Mouse (Mus musculus): ENCODE results near the gene Wapl. TPM values are rescaled to one million over a fixed set of nuclear protein-coding genes. Genes with fewer than 3 reads are reported as not detected.

The Wapl gene
- polyA plus RNA-seq, 1 experiment, result 231 TPM

- H3K9me3 ChIP-seq (replicated peaks; ENCODE audit: control insufficient read depth, insufficient read depth, low read length, poor library complexity, severe bottlenecking), result no peaks in the 10 kb centered on the region
- no peak for TF ChIP-seq CTCF (IDR thresholded peaks at IDR 0.05; ENCODE audit: low read depth, low read length)
- no peak for TF ChIP-seq POLR2A (IDR thresholded peaks at IDR 0.05; ENCODE audit: insufficient read depth, low read length)
- TF ChIP-seq EP300 (IDR thresholded peaks at IDR 0.05; ENCODE audit: insufficient read depth, low read depth, low read length), result no peak
Measured at GRCm38 (mm10) chr14:34764908-34765307, 91.2 kb downstream of the Wapl start.

GRCm38 (mm10) chr14:34765380-34765779, 91.7 kb downstream of the Wapl start:
- Histone ChIP-seq H3K4me1 (ENCODE audit: control insufficient read depth, insufficient read depth, low read length) (no peaks in the 10 kb centered on the region), H3K27me3 (ENCODE audit: control insufficient read depth, insufficient read depth, low read length, poor library complexity, severe bottlenecking) (no peaks in the 10 kb centered on the region)
- no peak for TF ChIP-seq POLR2A (IDR thresholded peaks at IDR 0.05; ENCODE audit: insufficient read depth, low read length)
- TF ChIP-seq CTCF (IDR thresholded peaks at IDR 0.05; ENCODE audit: low read depth, low read length), result no peak
- TF ChIP-seq EP300 (IDR thresholded peaks at IDR 0.05; ENCODE audit: insufficient read depth, low read depth, low read length), result no peak

More at GRCm38 (mm10) chr14:34764908-34765307, 91.2 kb downstream of the Wapl start:
- H3K27me3 ChIP-seq (ENCODE audit: control insufficient read depth, insufficient read depth, low read length, poor library complexity, severe bottlenecking), result no peaks in the 10 kb centered on the region
- H3K4me1 ChIP-seq (ENCODE audit: control insufficient read depth, insufficient read depth, low read length), result no peaks in the 10 kb centered on the region
- no peak overlapping the region for H3K27ac ChIP-seq (ENCODE audit: insufficient read depth, low read length)
- no peak overlapping the region for H3K4me3 ChIP-seq (ENCODE audit: low read depth, low read length)
- H3K9ac ChIP-seq (ENCODE audit: low read depth, poor library complexity, severe bottlenecking), result no peak overlapping the region
- H3K36me3 ChIP-seq (ENCODE audit: control insufficient read depth, insufficient read depth, low read length, poor library complexity, severe bottlenecking), result no peaks in the 10 kb centered on the region

GRCm38 (mm10) chr14:34766181-34766580, 92.5 kb downstream of the Wapl start:
- Histone ChIP-seq H3K9ac (ENCODE audit: low read depth, poor library complexity, severe bottlenecking) (no peak overlapping the region), H3K9me3 (replicated peaks; ENCODE audit: control insufficient read depth, insufficient read depth, low read length, poor library complexity, severe bottlenecking) (no peaks in the 10 kb centered on the region), H3K27ac (ENCODE audit: insufficient read depth, low read length) (no peak overlapping the region), H3K36me3 (ENCODE audit: control insufficient read depth, insufficient read depth, low read length, poor library complexity, severe bottlenecking) (no peaks in the 10 kb centered on the region), H3K4me3 (ENCODE audit: low read depth, low read length) (no peak overlapping the region), H3K27me3 (ENCODE audit: control insufficient read depth, insufficient read depth, low read length, poor library complexity, severe bottlenecking) (no peaks in the 10 kb centered on the region), H3K4me1 (ENCODE audit: control insufficient read depth, insufficient read depth, low read length) (no peaks in the 10 kb centered on the region)
- no peak for TF ChIP-seq POLR2A (IDR thresholded peaks at IDR 0.05; ENCODE audit: insufficient read depth, low read length)
- no peak for TF ChIP-seq CTCF (IDR thresholded peaks at IDR 0.05; ENCODE audit: low read depth, low read length)
- no peak for TF ChIP-seq EP300 (IDR thresholded peaks at IDR 0.05; ENCODE audit: insufficient read depth, low read depth, low read length)

More at GRCm38 (mm10) chr14:34765380-34765779, 91.7 kb downstream of the Wapl start:
- Histone ChIP-seq H3K36me3 (ENCODE audit: control insufficient read depth, insufficient read depth, low read length, poor library complexity, severe bottlenecking) (no peaks in the 10 kb centered on the region), H3K4me3 (ENCODE audit: low read depth, low read length) (no peak overlapping the region), H3K9ac (ENCODE audit: low read depth, poor library complexity, severe bottlenecking) (no peak overlapping the region), H3K9me3 (replicated peaks; ENCODE audit: control insufficient read depth, insufficient read depth, low read length, poor library complexity, severe bottlenecking) (no peaks in the 10 kb centered on the region), H3K27ac (ENCODE audit: insufficient read depth, low read length) (no peak overlapping the region)

DNA sequence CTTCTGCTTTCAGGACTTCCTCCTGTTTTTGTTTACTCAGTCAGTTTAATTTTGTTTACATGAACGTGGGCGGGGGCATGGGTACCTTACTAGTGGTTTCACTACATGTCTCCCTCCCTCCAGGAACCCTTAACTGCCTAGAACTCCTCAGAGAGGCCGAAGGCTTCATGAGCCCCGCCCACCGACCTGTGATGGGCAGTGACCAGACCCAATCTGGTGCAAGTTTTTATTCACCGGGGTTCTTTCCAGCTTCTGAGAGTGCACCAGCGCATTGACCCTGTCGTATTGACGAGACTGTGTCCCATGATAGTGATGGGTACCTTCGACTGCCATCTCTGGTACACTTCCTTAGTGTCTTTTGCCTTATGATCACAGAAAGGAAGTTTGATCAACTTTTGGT, 94.6 kb downstream of the Wapl start:
- Histone ChIP-seq H3K4me1 (ENCODE audit: control insufficient read depth, insufficient read depth, low read length) (no peaks in the 10 kb centered on the region), H3K9me3 (replicated peaks; ENCODE audit: control insufficient read depth, insufficient read depth, low read length, poor library complexity, severe bottlenecking) (no peaks in the 10 kb centered on the region), H3K27ac (ENCODE audit: insufficient read depth, low read length) (no peak overlapping the region), H3K4me3 (ENCODE audit: low read depth, low read length) (peak overlapping the region; percentile 61), H3K27me3 (ENCODE audit: control insufficient read depth, insufficient read depth, low read length, poor library complexity, severe bottlenecking) (no peaks in the 10 kb centered on the region), H3K36me3 (ENCODE audit: control insufficient read depth, insufficient read depth, low read length, poor library complexity, severe bottlenecking) (no peaks in the 10 kb centered on the region), H3K9ac (ENCODE audit: low read depth, poor library complexity, severe bottlenecking) (0 out of 2 replicates have a peak overlapping the region, but pooled peaks have one; percentile 44)
- TF ChIP-seq POLR2A (IDR thresholded peaks at IDR 0.05; ENCODE audit: insufficient read depth, low read length) (no peak), CTCF (IDR thresholded peaks at IDR 0.05; ENCODE audit: low read depth, low read length) (no peak), EP300 (IDR thresholded peaks at IDR 0.05; ENCODE audit: insufficient read depth, low read depth, low read length) (no peak)

- Histone ChIP-seq H3K36me3 (ENCODE audit: control insufficient read depth, insufficient read depth, low read length, poor library complexity, severe bottlenecking) (no peaks in the 10 kb centered on the region), H3K4me3 (ENCODE audit: low read depth, low read length) (peak overlapping the region; percentile 71), H3K9ac (ENCODE audit: low read depth, poor library complexity, severe bottlenecking) (peak overlapping the region; percentile 44), H3K27me3 (ENCODE audit: control insufficient read depth, insufficient read depth, low read length, poor library complexity, severe bottlenecking) (no peaks in the 10 kb centered on the region), H3K4me1 (ENCODE audit: control insufficient read depth, insufficient read depth, low read length) (no peaks in the 10 kb centered on the region), H3K27ac (ENCODE audit: insufficient read depth, low read length) (no peak overlapping the region), H3K9me3 (replicated peaks; ENCODE audit: control insufficient read depth, insufficient read depth, low read length, poor library complexity, severe bottlenecking) (no peaks in the 10 kb centered on the region)
- TF ChIP-seq CTCF (IDR thresholded peaks at IDR 0.05; ENCODE audit: low read depth, low read length) (peak; percentile 88), EP300 (IDR thresholded peaks at IDR 0.05; ENCODE audit: insufficient read depth, low read depth, low read length) (peak; percentile 26; the same call in 1 of the 2 replicates), POLR2A (IDR thresholded peaks at IDR 0.05; ENCODE audit: insufficient read depth, low read length) (no peak)
Measured at GRCm38 (mm10) chr14:34769021-34769566, 95.4 kb downstream of the Wapl start.

DNA sequence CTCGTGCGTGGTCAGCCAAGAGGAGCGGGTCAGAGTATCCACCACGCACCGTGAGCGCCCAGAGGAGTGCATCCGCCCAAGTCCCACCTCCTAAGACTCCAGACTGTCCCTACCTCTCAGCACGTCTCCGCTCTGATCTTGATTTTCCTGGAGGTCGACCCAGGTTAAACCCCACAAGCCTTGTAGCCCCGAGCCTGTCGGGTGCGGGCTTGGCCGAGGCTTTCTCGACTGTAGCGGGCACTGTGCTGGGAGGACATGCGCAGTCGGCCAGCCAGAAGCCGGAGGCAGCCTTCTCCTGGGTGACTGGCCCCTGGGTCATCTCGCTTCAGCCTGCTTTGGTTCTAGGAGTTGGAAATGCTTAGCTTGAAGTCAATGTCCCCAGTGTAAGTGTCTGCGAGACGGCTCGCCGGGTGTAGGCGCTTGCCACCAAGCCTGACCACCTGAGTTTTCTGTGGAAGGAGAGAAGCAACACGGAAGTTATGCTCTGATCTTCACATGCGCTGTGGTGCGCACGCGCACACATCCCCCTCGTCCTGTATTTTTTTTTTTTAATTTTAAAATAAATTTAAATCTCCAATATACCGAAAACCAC, 95.9 kb downstream of the Wapl start:
- Histone ChIP-seq H3K9me3 (replicated peaks; ENCODE audit: control insufficient read depth, insufficient read depth, low read length, poor library complexity, severe bottlenecking) (no peaks in the 10 kb centered on the region), H3K36me3 (ENCODE audit: control insufficient read depth, insufficient read depth, low read length, poor library complexity, severe bottlenecking) (no peaks in the 10 kb centered on the region), H3K4me3 (ENCODE audit: low read depth, low read length) (peak overlapping the region; percentile 71), H3K4me1 (ENCODE audit: control insufficient read depth, insufficient read depth, low read length) (no peaks in the 10 kb centered on the region), H3K27me3 (ENCODE audit: control insufficient read depth, insufficient read depth, low read length, poor library complexity, severe bottlenecking) (no peaks in the 10 kb centered on the region), H3K27ac (ENCODE audit: insufficient read depth, low read length) (no peak overlapping the region), H3K9ac (ENCODE audit: low read depth, poor library complexity, severe bottlenecking) (peak overlapping the region; percentile 44)
- no peak for TF ChIP-seq EP300 (IDR thresholded peaks at IDR 0.05; ENCODE audit: insufficient read depth, low read depth, low read length)
- TF ChIP-seq CTCF (IDR thresholded peaks at IDR 0.05; ENCODE audit: low read depth, low read length), result no peak
- TF ChIP-seq POLR2A (IDR thresholded peaks at IDR 0.05; ENCODE audit: insufficient read depth, low read length), result no peak
